Mouse (Mus musculus) kidney, embryonic 15.5 days (tissue): ENCODE measurements around the gene Gm16181. TPM values are rescaled to one million over a fixed set of nuclear protein-coding genes. Genes with fewer than 3 reads are reported as not detected.

Source experiments
- ATAC-seq: fragments of 200-750 bp; cut with Nextera tagmentation; replicated peaks from 2 replicates; pipeline ENCODE4 v1.8.0; 2017; ENCODE audit warnings: moderate TSS enrichment; ENCODE audit not compliant: low FRiP score
- H3K27ac ChIP-seq: fragments of 300-500 bp; sonication (generic); 2 replicates; pipeline ENCODE4 v1.5.1; 2015; ENCODE audit warnings: mild to moderate bottlenecking, inconsistent platforms
- H3K27me3 ChIP-seq: fragments of 300-500 bp; sonication (generic); 2 replicates; pipeline ENCODE4 v1.6.1; 2015; ENCODE audit warnings: inconsistent platforms
- H3K36me3 ChIP-seq: fragments of 300-500 bp; sonication (generic); 2 replicates; pipeline ENCODE4 v1.6.1; 2015; ENCODE audit warnings: inconsistent platforms
- H3K4me1 ChIP-seq: fragments of 300-500 bp; sonication (generic); 2 replicates; pipeline ENCODE4 v1.6.1; 2015; ENCODE audit warnings: inconsistent platforms
- H3K4me2 ChIP-seq: fragments of 300-500 bp; sonication (generic); 2 replicates; pipeline ENCODE4 v1.6.1; 2015; ENCODE audit warnings: moderate library complexity, mild to moderate bottlenecking, inconsistent platforms
- H3K4me3 ChIP-seq: fragments of 300-500 bp; sonication (generic); replicated peaks from 2 replicates; pipeline ENCODE4 v1.5.1; 2015; ENCODE audit warnings: mild to moderate bottlenecking, inconsistent platforms
- H3K9ac ChIP-seq: fragments of 300-500 bp; sonication (generic); 2 replicates; pipeline ENCODE4 v1.6.1; 2015; ENCODE audit warnings: mild to moderate bottlenecking, inconsistent platforms
- H3K9me3 ChIP-seq: fragments of 300-500 bp; sonication (generic); replicated peaks from 2 replicates; pipeline ENCODE4 v1.6.1; 2016; ENCODE audit warnings: inconsistent platforms
- WGBS: fragments of 180-500 bp; shearing (Covaris S2); methylation state at CpG from one replicate; pipeline ENCODE4 v1.1.7; 2015; ENCODE audit warnings: mixed read lengths; 5-methylcytosine and 5-hydroxymethylcytosine counted together
- polyA plus RNA-seq: library from polyadenylated mRNA; unstranded; fragments of >200 nt; fragmentation: Nextera tagmentation; extraction: Ambion mirVana; gene quantifications from 2 replicates; pipeline ENCODE4 v1.2.1, GENCODE M21; 2015

The Gm16181 gene
- polyA plus RNA-seq = 0.65 and 0.69 TPM in 2 replicates

- H3K27me3 ChIP-seq = no peaks in the 10 kb centered on the region
- no peak for ATAC-seq
- H3K27ac ChIP-seq = peak within 1 kb of the TSS; percentile 71
- H3K9ac ChIP-seq = no peak within 1 kb of the TSS
- peaks cover 20% of the 10 kb centered on the region; the same call in 1 of the 2 replicates for H3K4me1 ChIP-seq
- H3K36me3 ChIP-seq = peaks cover 52% of the 10 kb centered on the region
- H3K4me3 ChIP-seq = no peak within 1 kb of the TSS
- no peak within 1 kb of the TSS for H3K4me2 ChIP-seq
- no peaks in the 10 kb centered on the region for H3K9me3 ChIP-seq
- 67% methylated on average over 28 of the region's 28 CpGs for WGBS
Observed at GRCm38 (mm10) chr17:35220156-35220952, at the start of gene Gm16181. Gene Gm16181 (plus strand): TSS chr17:35220834.

GRCm38 (mm10) chr17:35172445-35173234 is 48.0 kb upstream of the Gm16181 start:
- H3K9ac ChIP-seq = no peak overlapping the region
- 0 out of 2 replicates have a peak, but pooled peaks cover 2% of the 10 kb centered on the region for H3K4me1 ChIP-seq
- no peak overlapping the region for H3K4me3 ChIP-seq
- H3K27ac ChIP-seq = no peak overlapping the region
- no peak overlapping the region for H3K4me2 ChIP-seq
- ATAC-seq = no peak
- WGBS = 75% methylated on average over 11 of the region's 11 CpGs
- H3K9me3 ChIP-seq = no peaks in the 10 kb centered on the region
- H3K27me3 ChIP-seq = no peaks in the 10 kb centered on the region
- no peaks in the 10 kb centered on the region for H3K36me3 ChIP-seq

GRCm38 (mm10) chr17:35173329-35173728 is 47.3 kb upstream of the Gm16181 start:
- Histone ChIP-seq H3K27ac (peak overlapping the region; percentile 57), H3K4me1 (0 out of 2 replicates have a peak, but pooled peaks cover 2% of the 10 kb centered on the region), H3K4me3 (no peak overlapping the region), H3K9ac (0 out of 2 replicates have a peak overlapping the region, but pooled peaks have one; percentile 29), H3K4me2 (no peak overlapping the region), H3K36me3 (no peaks in the 10 kb centered on the region), H3K9me3 (no peaks in the 10 kb centered on the region), H3K27me3 (no peaks in the 10 kb centered on the region)
- ATAC-seq = no peak
- 79% methylated on average over 3 of the region's 3 CpGs for WGBS

GRCm38 (mm10) chr17:35174201-35174977 is 46.2 kb upstream of the Gm16181 start:
- Histone ChIP-seq H3K27me3 (no peaks in the 10 kb centered on the region), H3K4me3 (no peak overlapping the region), H3K27ac (peak overlapping the region; percentile 57; the same call in 1 of the 2 replicates), H3K36me3 (no peaks in the 10 kb centered on the region), H3K9me3 (no peaks in the 10 kb centered on the region), H3K4me2 (no peak overlapping the region), H3K4me1 (no peaks in the 10 kb centered on the region), H3K9ac (no peak overlapping the region)
- WGBS = 67% methylated on average over 8 of the region's 8 CpGs
- ATAC-seq = no peak

GRCm38 (mm10) chr17:35175382-35175781 is 45.3 kb upstream of the Gm16181 start:
- ATAC-seq = no peak
- Histone ChIP-seq H3K4me3 (no peak overlapping the region), H3K9ac (no peak overlapping the region), H3K27me3 (no peaks in the 10 kb centered on the region), H3K36me3 (no peaks in the 10 kb centered on the region), H3K27ac (no peak overlapping the region), H3K4me2 (no peak overlapping the region), H3K4me1 (no peaks in the 10 kb centered on the region), H3K9me3 (no peaks in the 10 kb centered on the region)
- 64% methylated on average over 6 of the region's 6 CpGs for WGBS

- no peaks in the 10 kb centered on the region for H3K4me1 ChIP-seq
- WGBS = 57% methylated on average over 2 of the region's 2 CpGs
- no peaks in the 10 kb centered on the region for H3K27me3 ChIP-seq
- H3K27ac ChIP-seq = no peak within 1 kb of the TSS
- H3K9me3 ChIP-seq = no peaks in the 10 kb centered on the region
- H3K9ac ChIP-seq = no peak within 1 kb of the TSS
- H3K36me3 ChIP-seq = no peaks in the 10 kb centered on the region
- ATAC-seq = no peak
- no peak within 1 kb of the TSS for H3K4me3 ChIP-seq
- H3K4me2 ChIP-seq = no peak within 1 kb of the TSS
Observed at GRCm38 (mm10) chr17:35175968-35176367, 44.7 kb upstream of the Gm16181 start, which contains the start of gene Aif1. Gene Aif1 (minus strand): TSS chr17:35176068.

- ATAC-seq = peak; percentile 79
- no peaks in the 10 kb centered on the region for H3K9me3 ChIP-seq
- WGBS = 21% methylated on average over 5 of the region's 5 CpGs
- no peak overlapping the region for H3K9ac ChIP-seq
- H3K36me3 ChIP-seq = no peaks in the 10 kb centered on the region
- H3K4me3 ChIP-seq = no peak overlapping the region
- no peaks in the 10 kb centered on the region for H3K4me1 ChIP-seq
- no peaks in the 10 kb centered on the region for H3K27me3 ChIP-seq
- H3K27ac ChIP-seq = no peak overlapping the region
- no peak overlapping the region for H3K4me2 ChIP-seq
Observed at GRCm38 (mm10) chr17:35178528-35178927, 42.1 kb upstream of the Gm16181 start.

- Histone ChIP-seq H3K9ac (no peak overlapping the region), H3K4me2 (no peak overlapping the region), H3K4me1 (no peaks in the 10 kb centered on the region), H3K36me3 (no peaks in the 10 kb centered on the region), H3K27me3 (no peaks in the 10 kb centered on the region), H3K9me3 (no peaks in the 10 kb centered on the region), H3K27ac (no peak overlapping the region), H3K4me3 (no peak overlapping the region)
- no peak for ATAC-seq
- WGBS = 85% methylated on average over 5 of the region's 5 CpGs
Observed at GRCm38 (mm10) chr17:35180093-35180492, 40.5 kb upstream of the Gm16181 start.

GRCm38 (mm10) chr17:35185639-35186611 is 34.7 kb upstream of the Gm16181 start:
- Histone ChIP-seq H3K9me3 (no peaks in the 10 kb centered on the region), H3K4me1 (peaks cover 12% of the 10 kb centered on the region), H3K36me3 (no peaks in the 10 kb centered on the region), H3K4me2 (peak overlapping the region; percentile 59), H3K27me3 (no peaks in the 10 kb centered on the region), H3K4me3 (peak overlapping the region; percentile 47), H3K9ac (peak overlapping the region; percentile 38; the same call in 1 of the 2 replicates), H3K27ac (peak overlapping the region; percentile 87)
- WGBS = 3% methylated on average over 18 of the region's 18 CpGs
- peak; percentile 65; the same call in 1 of the 2 replicates for ATAC-seq

GRCm38 (mm10) chr17:35186681-35187080 is 34.0 kb upstream of the Gm16181 start:
- 0% methylated on average over 4 of the region's 4 CpGs for WGBS
- peaks cover 12% of the 10 kb centered on the region for H3K4me1 ChIP-seq
- H3K4me2 ChIP-seq = peak overlapping the region; percentile 59
- no peak overlapping the region for H3K9ac ChIP-seq
- H3K36me3 ChIP-seq = no peaks in the 10 kb centered on the region
- H3K27me3 ChIP-seq = no peaks in the 10 kb centered on the region
- H3K27ac ChIP-seq = peak overlapping the region; percentile 87
- 0 out of 2 replicates have a peak, but pooled peaks have one; percentile 45 for ATAC-seq
- peak overlapping the region; percentile 47 for H3K4me3 ChIP-seq
- H3K9me3 ChIP-seq = no peaks in the 10 kb centered on the region
